Mouse (Mus musculus) intestine, postnatal 0 days (tissue): Measurements from ENCODE around the gene Scgn. TPM values are rescaled to one million over a fixed set of nuclear protein-coding genes. Genes with fewer than 3 reads are reported as not detected.

ENCODE experiments used
- ATAC-seq: fragments of 200-750 bp; cut with Nextera tagmentation; 2 replicates; pipeline ENCODE4 v1.8.0; 2017; ENCODE audit warnings: mild to moderate bottlenecking, moderate TSS enrichment, moderate library complexity
- H3K27ac ChIP-seq: fragments of 300-500 bp; sonication (generic); 2 replicates; pipeline ENCODE4 v1.5.1; 2014; ENCODE audit warnings: mild to moderate bottlenecking, low read depth, low read length, moderate library complexity
- H3K27me3 ChIP-seq: fragments of 300-500 bp; sonication (generic); replicated peaks from 2 replicates; pipeline ENCODE4 v1.6.1; 2014; ENCODE audit warnings: low read length, mixed read lengths; ENCODE audit not compliant: control insufficient read depth, insufficient read depth
- H3K36me3 ChIP-seq: fragments of 300-500 bp; sonication (generic); 2 replicates; pipeline ENCODE4 v1.6.1; 2014; ENCODE audit warnings: mild to moderate bottlenecking, moderate library complexity; ENCODE audit not compliant: control insufficient read depth, insufficient read depth
- H3K4me1 ChIP-seq: fragments of 300-500 bp; sonication (generic); replicated peaks from 2 replicates; pipeline ENCODE4 v1.6.1; 2014; ENCODE audit warnings: antibody characterized with exemption, low read length, mixed read lengths; ENCODE audit not compliant: control insufficient read depth, insufficient read depth
- H3K4me2 ChIP-seq: fragments of 300-500 bp; sonication (generic); replicated peaks from 2 replicates; pipeline ENCODE4 v1.6.1; 2014; ENCODE audit warnings: low read depth, mild to moderate bottlenecking, moderate library complexity
- H3K4me3 ChIP-seq: fragments of 300-500 bp; sonication (generic); 2 replicates; pipeline ENCODE4 v1.5.1; 2014; ENCODE audit warnings: low read depth, low read length
- H3K9ac ChIP-seq: fragments of 300-500 bp; sonication (generic); 2 replicates; pipeline ENCODE4 v1.6.1; 2014; ENCODE audit warnings: mild to moderate bottlenecking, low read depth, low read length
- H3K9me3 ChIP-seq: fragments of 300-500 bp; sonication (generic); 2 replicates; pipeline ENCODE4 v1.6.1; 2016; ENCODE audit warnings: mixed run types; ENCODE audit not compliant: control insufficient read depth
- CTCF ChIP-seq: sonication (generic); IDR thresholded peaks from 2 replicates; pipeline ENCODE4 v1.5.1; 2016; ENCODE audit warnings: low read depth, mild to moderate bottlenecking, control low read depth, antibody characterized with exemption, moderate library complexity
- WGBS: fragments of 180-500 bp; shearing (Covaris S2); extraction: QIAGEN DNeasy Blood & Tissue Kit; methylation state at CpG from one replicate; pipeline ENCODE4 v1.1.7; 2014; 5-methylcytosine and 5-hydroxymethylcytosine counted together
- microRNA-seq: library from miRNA; unstranded; fragments of <30 nt; microRNA quantifications from one replicate; pipeline ENCODE4, GENCODE M21; 2016
- polyA plus RNA-seq: library from polyadenylated mRNA; unstranded; fragments of >200 nt; fragmentation: Nextera tagmentation; extraction: Ambion mirVana; gene quantifications from 2 replicates; pipeline ENCODE4 v1.2.1, GENCODE M21; 2015

Scgn gene
- polyA plus RNA-seq, 1 experiment from 2014 or later = 9.0 TPM

GRCm38 (mm10) chr13:23916132-23916531 lies 74.9 kb downstream of the Scgn start:
- no peaks in the 10 kb centered on the region for H3K36me3 ChIP-seq
- WGBS = 93% methylated on average over 1 of the region's 1 CpGs
- H3K9me3 ChIP-seq = no peaks in the 10 kb centered on the region
- no peak overlapping the region for H3K4me2 ChIP-seq
- ATAC-seq = no peak
- no peak for TF ChIP-seq CTCF
- 0 out of 2 replicates have a peak, but pooled peaks cover 4% of the 10 kb centered on the region for H3K4me1 ChIP-seq
- H3K27me3 ChIP-seq = no peaks in the 10 kb centered on the region
- H3K4me3 ChIP-seq = no peak overlapping the region
- H3K27ac ChIP-seq = no peak overlapping the region
- no peak overlapping the region for H3K9ac ChIP-seq

GRCm38 (mm10) chr13:23914376-23915167 lies 76.4 kb downstream of the Scgn start, which contains the start of gene Slc17a4:
Slc17a4 (minus strand) TSS chr13:23915009.
- no peak for TF ChIP-seq CTCF
- no peaks in the 10 kb centered on the region for H3K36me3 ChIP-seq
- peak within 1 kb of the TSS; percentile 32 for H3K4me3 ChIP-seq
- 25% methylated on average over 9 of the region's 9 CpGs for WGBS
- H3K27me3 ChIP-seq = no peaks in the 10 kb centered on the region
- peak within 1 kb of the TSS; percentile 49 for H3K9ac ChIP-seq
- peak within 1 kb of the TSS; percentile 59 for H3K4me2 ChIP-seq
- H3K4me1 ChIP-seq = peaks cover 11% of the 10 kb centered on the region; the same call in 1 of the 2 replicates
- peak within 1 kb of the TSS; percentile 92 for H3K27ac ChIP-seq
- no peaks in the 10 kb centered on the region for H3K9me3 ChIP-seq
- ATAC-seq = peak; percentile 71

- peak overlapping the region; percentile 92 for H3K27ac ChIP-seq
Observed at GRCm38 (mm10) chr13:23913791-23914306, 77.2 kb downstream of the Scgn start.

GRCm38 (mm10) chr13:23911335-23911734 lies 79.7 kb downstream of the Scgn start:
- H3K27ac ChIP-seq = no peak overlapping the region
- no peak for TF ChIP-seq CTCF
- H3K9me3 ChIP-seq = no peaks in the 10 kb centered on the region
- 72% methylated on average over 5 of the region's 5 CpGs for WGBS
- ATAC-seq = no peak
- no peak overlapping the region for H3K4me3 ChIP-seq
- H3K27me3 ChIP-seq = no peaks in the 10 kb centered on the region
- H3K36me3 ChIP-seq = peaks cover 4% of the 10 kb centered on the region; the same call in 1 of the 2 replicates
- no peak overlapping the region for H3K9ac ChIP-seq
- H3K4me1 ChIP-seq = peaks cover 11% of the 10 kb centered on the region; the same call in 1 of the 2 replicates
- H3K4me2 ChIP-seq = no peak overlapping the region

More at GRCm38 (mm10) chr13:23913791-23914306, 77.2 kb downstream of the Scgn start:
- TF ChIP-seq CTCF = no peak
- no peaks in the 10 kb centered on the region for H3K36me3 ChIP-seq
- peak overlapping the region; percentile 32 for H3K4me3 ChIP-seq
- H3K27me3 ChIP-seq = no peaks in the 10 kb centered on the region
- peaks cover 11% of the 10 kb centered on the region; the same call in 1 of the 2 replicates for H3K4me1 ChIP-seq
- WGBS = 12% methylated on average over 6 of the region's 6 CpGs
- peak overlapping the region; percentile 49 for H3K9ac ChIP-seq
- H3K4me2 ChIP-seq = peak overlapping the region; percentile 59
- peak; percentile 88 for ATAC-seq
- no peaks in the 10 kb centered on the region for H3K9me3 ChIP-seq

- 84% methylated on average over 5 of the region's 5 CpGs for WGBS
- peaks cover 7% of the 10 kb centered on the region; the same call in 1 of the 2 replicates for H3K4me1 ChIP-seq
- H3K4me3 ChIP-seq = no peak overlapping the region
- no peak overlapping the region for H3K9ac ChIP-seq
- no peak overlapping the region for H3K27ac ChIP-seq
- H3K36me3 ChIP-seq = peaks cover 4% of the 10 kb centered on the region; the same call in 1 of the 2 replicates
- H3K4me2 ChIP-seq = no peak overlapping the region
- no peak for ATAC-seq
- no peaks in the 10 kb centered on the region for H3K9me3 ChIP-seq
- H3K27me3 ChIP-seq = no peaks in the 10 kb centered on the region
- TF ChIP-seq CTCF = no peak
Observed at GRCm38 (mm10) chr13:23910121-23910520, 80.9 kb downstream of the Scgn start.

- Histone ChIP-seq H3K4me1 (peaks cover 7% of the 10 kb centered on the region; the same call in 1 of the 2 replicates), H3K27me3 (no peaks in the 10 kb centered on the region), H3K9ac (no peak overlapping the region), H3K36me3 (peaks cover 18% of the 10 kb centered on the region; the same call in 1 of the 2 replicates), H3K4me2 (no peak overlapping the region), H3K27ac (no peak overlapping the region), H3K4me3 (no peak overlapping the region), H3K9me3 (no peaks in the 10 kb centered on the region)
- TF ChIP-seq CTCF = no peak
- WGBS = 87% methylated on average over 5 of the region's 5 CpGs
- no peak for ATAC-seq
Observed at GRCm38 (mm10) chr13:23906906-23907305, 84.1 kb downstream of the Scgn start.

Small RNA genes lying within 50 kb of the gene (microRNA-seq; reads per million reads assigned to microRNA genes)
- gene Gm44344 = not detected

Other genes starting within 250 kb of the Scgn start
- gene Hist1h3c, start 245.6 kb downstream of the Scgn start, polyA plus RNA-seq = 1.2 and 1.4 TPM in 2 replicates
- 0.37 and 0.48 TPM in 2 replicates for gene Hist1h2bb, start 244.5 kb downstream of the Scgn start, polyA plus RNA-seq
- gene Hist1h2ab, start 240.1 kb downstream of the Scgn start, polyA plus RNA-seq = 11.7 and 12.1 TPM in 2 replicates
- gene Hist1h3b, start 238.9 kb downstream of the Scgn start, polyA plus RNA-seq = 1.3 and 1.5 TPM in 2 replicates
- gene Hist1h4b, start 234.2 kb downstream of the Scgn start, polyA plus RNA-seq = 0.76 and 1.4 TPM in 2 replicates
- 0.43 TPM in 1 of 2 replicates, not detected in the other for gene Hist1h4a, start 230.0 kb downstream of the Scgn start, polyA plus RNA-seq
- 4.1 and 4.5 TPM in 2 replicates for gene Hist1h3a, start 228.8 kb downstream of the Scgn start, polyA plus RNA-seq
- gene Hist1h1a, start 227.5 kb downstream of the Scgn start, polyA plus RNA-seq = 0.60 and 0.85 TPM in 2 replicates
- 0.10 TPM in 1 of 2 replicates, not detected in the other for gene Trim38, start 221.3 kb downstream of the Scgn start, polyA plus RNA-seq
- gene Slc17a2, start 184.2 kb downstream of the Scgn start, polyA plus RNA-seq = 0.05 TPM in 1 of 2 replicates, not detected in the other
- 0.09 and 0.12 TPM in 2 replicates for gene Slc17a3, start 151.8 kb downstream of the Scgn start, polyA plus RNA-seq
- 0.68 and 0.98 TPM in 2 replicates for gene Slc17a1, start 123.5 kb downstream of the Scgn start, polyA plus RNA-seq
- 31.3 and 39.0 TPM in 2 replicates for gene Slc17a4, start 76.2 kb downstream of the Scgn start, polyA plus RNA-seq
- gene Hist1h2ba, start 57.1 kb downstream of the Scgn start, polyA plus RNA-seq = not detected in 2 replicates
- gene Hist1h2aa, start 56.8 kb downstream of the Scgn start, polyA plus RNA-seq = not detected in 2 replicates